19 mouse cellular contexts compared by ENCODE assay signal in the genomic region with DNA sequence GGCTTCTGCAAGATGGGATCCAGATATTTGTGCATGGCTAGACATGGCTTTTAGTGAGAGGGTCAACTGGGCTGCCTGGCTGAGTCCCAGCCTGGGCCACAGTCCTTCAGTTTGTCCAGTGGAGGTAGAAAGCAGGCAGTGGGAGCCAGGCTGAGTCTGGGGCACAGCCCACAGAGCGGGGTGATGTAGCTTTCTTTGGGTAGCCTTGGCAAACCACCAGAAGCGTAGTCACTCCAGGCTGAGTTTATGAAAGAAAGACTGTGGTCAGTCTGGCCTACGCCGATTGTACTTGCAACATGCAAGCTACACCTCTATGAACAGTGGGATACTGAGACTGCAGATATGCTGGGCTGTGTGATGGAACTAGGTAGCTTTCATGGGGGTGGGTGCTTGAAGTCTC.
DNase-seq lines count a peak whose midpoint lies in the region; ATAC-seq and TF ChIP-seq lines count a peak whose summit lies in the region.
"Had no signal": no experiment of that assay in that cellular context is flagged by ENCODE, and none has a peak within 500 bp of the region (broad histone marks: within the 10 kb centered on the region; RNA-seq: fewer than 3 reads in every experiment).

No protein-coding gene starts in this region.

- 17% methylated on average over 4 of the region's 4 CpGs for WGBS in cerebellum, adult 2 months

- H3K27ac ChIP-seq in cerebellum, adult 2 months (ENCODE audit: insufficient read depth, low read length): peak overlapping the region; percentile 63; the same call in 1 of the 2 replicates
- H3K27ac ChIP-seq: embryonic facial prominence, embryonic 10.5 days; embryonic facial prominence, embryonic 12.5 days; forebrain, embryonic 13.5 days; forebrain, embryonic 15.5 days had no signal

- H3K27me3 ChIP-seq in cerebellum, adult 2 months (ENCODE audit: control insufficient read depth, insufficient read depth, low read length): no peaks in the 10 kb centered on the region
- H3K27me3 ChIP-seq: embryonic facial prominence, embryonic 12.5 days; forebrain, embryonic 13.5 days; forebrain, embryonic 15.5 days had no signal

- no peak for ATAC-seq in cerebellum, adult (ENCODE audit: insufficient number of reproducible peaks, low FRiP score, low TSS enrichment)
- ATAC-seq in frontal cortex, adult (ENCODE audit: low TSS enrichment): 0 out of 2 replicates have a peak, but pooled peaks have one; percentile 10
- ATAC-seq: CD4-positive, CD25-positive, alpha-beta regulatory T cell, adult 4 months; forebrain, embryonic 13.5 days; forebrain, embryonic 15.5 days; forebrain, postnatal 0 days had no signal

- H3K4me3 ChIP-seq in cerebellum, adult 2 months (replicated peaks; ENCODE audit: insufficient read depth, low read depth, low read length): no peak overlapping the region
- H3K4me3 ChIP-seq: embryonic facial prominence, embryonic 10.5 days; embryonic facial prominence, embryonic 12.5 days; forebrain, embryonic 13.5 days; forebrain, embryonic 15.5 days had no signal

- no peak for TF ChIP-seq POLR2A in cerebellum, adult 2 months (IDR thresholded peaks at IDR 0.05; ENCODE audit: borderline replicate concordance, insufficient read depth, low read length)

- peak in 1 of 2 experiments; percentile 47 for DNase-seq in cerebellum, adult 2 months
- DNase-seq in cerebellum, postnatal 14 days: peak; percentile 43 to 45
- DNase-seq in cerebellum, postnatal 36 days: no peak
- DNase-seq in frontal cortex, postnatal 14 days (ENCODE audit: low spot score in 2 of 2): no peak
- DNase-seq in NIH3T3 (ENCODE audit: low read depth): peak; percentile 82
- no peak for DNase-seq in layer of hippocampus, adult 11-12 months (ENCODE audit: low spot score)
- DNase-seq: adrenal gland, adult 2 months; adrenal gland, postnatal 10 days; adrenal gland, postnatal 25 days; B cell, adult 2 months; cerebellum, adult 11 months; forebrain, postnatal 0 days had no signal

- H3K4me1 ChIP-seq in cerebellum, adult 2 months (ENCODE audit: control insufficient read depth, insufficient read depth, low read length): peaks cover 62% of the 10 kb centered on the region
- H3K4me1 ChIP-seq: embryonic facial prominence, embryonic 10.5 days; embryonic facial prominence, embryonic 12.5 days; forebrain, embryonic 15.5 days had no signal

- no peak for TF ChIP-seq CTCF in cerebellum, adult 2 months (IDR thresholded peaks at IDR 0.05; ENCODE audit: borderline replicate concordance, insufficient read depth, low read depth, low read length)

Comparison
In these comparisons a context has a peak if more than half of its experiments do, and no peak if none do; other contexts are left out.
1. DNase-seq: peak in cerebellum, postnatal 14 days (2 of 2) and NIH3T3 (single experiment); none in cerebellum, postnatal 36 days (0 of 2), frontal cortex, postnatal 14 days (0 of 2) and layer of hippocampus, adult 11-12 months (single experiment).